Mouse (Mus musculus): Measurements from ENCODE around the gene Tjp1. TPM values are rescaled to one million over a fixed set of nuclear protein-coding genes. Genes with fewer than 3 reads are reported as not detected.

Tjp1 gene
- polyA plus RNA-seq, 1 experiment = 209 TPM

DNA sequence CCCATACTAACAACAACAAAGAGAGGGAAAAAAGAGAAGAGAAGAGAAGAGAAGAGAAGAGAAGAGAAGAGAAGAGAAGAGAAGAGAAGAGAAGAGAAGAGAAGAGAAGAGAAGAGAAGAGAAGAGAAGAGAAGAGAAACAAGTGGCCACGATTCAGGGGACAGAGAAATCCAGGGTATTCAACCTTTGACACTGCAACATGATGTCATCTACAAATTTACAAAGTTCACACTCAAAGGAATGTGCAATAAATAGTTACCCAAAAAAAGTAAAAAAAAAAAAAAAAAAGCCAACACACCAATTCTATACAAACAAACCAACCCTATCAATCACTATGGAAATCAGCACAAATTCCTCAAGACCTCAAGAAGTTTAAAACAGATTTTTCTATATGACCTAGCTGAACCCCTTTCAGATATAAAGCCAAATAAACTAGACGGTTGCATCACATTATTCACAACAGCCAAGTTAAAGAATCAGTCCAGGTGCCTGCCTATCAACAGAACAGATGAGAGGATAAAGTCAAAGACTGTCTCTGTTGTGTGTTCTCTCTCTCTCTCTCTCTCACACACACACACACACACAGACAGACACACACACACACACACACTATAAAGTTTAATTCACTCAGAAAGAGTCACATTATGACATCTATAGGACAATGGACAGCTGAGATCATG lies 194.4 kb downstream of the Tjp1 start:
- Histone ChIP-seq H3K27ac (ENCODE audit: insufficient read depth, low read length) (no peak overlapping the region), H3K4me1 (ENCODE audit: control insufficient read depth, insufficient read depth, low read length) (no peaks in the 10 kb centered on the region), H3K4me3 (ENCODE audit: low read depth, low read length) (no peak overlapping the region), H3K9ac (ENCODE audit: low read depth, poor library complexity, severe bottlenecking) (no peak overlapping the region), H3K9me3 (replicated peaks; ENCODE audit: control insufficient read depth, insufficient read depth, low read length, poor library complexity, severe bottlenecking) (no peaks in the 10 kb centered on the region), H3K36me3 (ENCODE audit: control insufficient read depth, insufficient read depth, low read length, poor library complexity, severe bottlenecking) (peaks cover 38% of the 10 kb centered on the region), H3K27me3 (ENCODE audit: control insufficient read depth, insufficient read depth, low read length, poor library complexity, severe bottlenecking) (no peaks in the 10 kb centered on the region)
- TF ChIP-seq EP300 (IDR thresholded peaks at IDR 0.05; ENCODE audit: insufficient read depth, low read depth, low read length) (no peak), POLR2A (IDR thresholded peaks at IDR 0.05; ENCODE audit: insufficient read depth, low read length) (no peak), CTCF (IDR thresholded peaks at IDR 0.05; ENCODE audit: low read depth, low read length) (no peak)

GRCm38 (mm10) chr7:65319047-65319725 lies 208.4 kb downstream of the Tjp1 start:
- TF ChIP-seq POLR2A (IDR thresholded peaks at IDR 0.05; ENCODE audit: insufficient read depth, low read length) (no peak), EP300 (IDR thresholded peaks at IDR 0.05; ENCODE audit: insufficient read depth, low read depth, low read length) (no peak), CTCF (IDR thresholded peaks at IDR 0.05; ENCODE audit: low read depth, low read length) (no peak)
- no peak overlapping the region for H3K9ac ChIP-seq (ENCODE audit: low read depth, poor library complexity, severe bottlenecking)
- H3K36me3 ChIP-seq (ENCODE audit: control insufficient read depth, insufficient read depth, low read length, poor library complexity, severe bottlenecking) = peaks cover 51% of the 10 kb centered on the region
- H3K27me3 ChIP-seq (ENCODE audit: control insufficient read depth, insufficient read depth, low read length, poor library complexity, severe bottlenecking) = no peaks in the 10 kb centered on the region
- H3K4me1 ChIP-seq (ENCODE audit: control insufficient read depth, insufficient read depth, low read length) = no peaks in the 10 kb centered on the region
- no peak overlapping the region for H3K27ac ChIP-seq (ENCODE audit: insufficient read depth, low read length)
- H3K9me3 ChIP-seq (replicated peaks; ENCODE audit: control insufficient read depth, insufficient read depth, low read length, poor library complexity, severe bottlenecking) = no peaks in the 10 kb centered on the region
- H3K4me3 ChIP-seq (ENCODE audit: low read depth, low read length) = no peak overlapping the region

DNA sequence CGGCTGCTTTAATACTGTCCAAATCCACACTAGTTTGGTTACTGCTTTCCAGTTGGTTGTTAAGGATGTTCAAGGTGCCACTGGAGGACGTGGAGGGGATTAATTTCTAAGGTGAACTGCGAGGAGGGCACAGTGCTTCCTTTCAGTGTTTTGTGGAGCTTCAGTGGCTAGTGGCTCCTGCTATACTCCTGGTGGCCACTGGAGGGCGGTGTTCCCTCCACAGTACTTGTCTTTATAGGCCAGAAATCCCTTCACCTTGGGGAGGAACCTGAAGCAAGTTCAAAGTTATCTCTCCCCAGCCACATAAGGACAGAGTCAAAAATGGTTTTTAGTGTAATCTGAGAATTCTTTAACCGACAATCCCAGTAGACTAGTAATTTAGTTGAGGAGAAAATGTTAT lies 210.2 kb downstream of the Tjp1 start:
- Histone ChIP-seq H3K36me3 (ENCODE audit: control insufficient read depth, insufficient read depth, low read length, poor library complexity, severe bottlenecking) (peaks cover 56% of the 10 kb centered on the region), H3K4me3 (ENCODE audit: low read depth, low read length) (no peak overlapping the region), H3K27ac (ENCODE audit: insufficient read depth, low read length) (no peak overlapping the region), H3K9me3 (replicated peaks; ENCODE audit: control insufficient read depth, insufficient read depth, low read length, poor library complexity, severe bottlenecking) (no peaks in the 10 kb centered on the region), H3K27me3 (ENCODE audit: control insufficient read depth, insufficient read depth, low read length, poor library complexity, severe bottlenecking) (no peaks in the 10 kb centered on the region), H3K4me1 (ENCODE audit: control insufficient read depth, insufficient read depth, low read length) (no peaks in the 10 kb centered on the region), H3K9ac (ENCODE audit: low read depth, poor library complexity, severe bottlenecking) (no peak overlapping the region)
- no peak for TF ChIP-seq POLR2A (IDR thresholded peaks at IDR 0.05; ENCODE audit: insufficient read depth, low read length)
- TF ChIP-seq CTCF (IDR thresholded peaks at IDR 0.05; ENCODE audit: low read depth, low read length) = peak; percentile 92

DNA sequence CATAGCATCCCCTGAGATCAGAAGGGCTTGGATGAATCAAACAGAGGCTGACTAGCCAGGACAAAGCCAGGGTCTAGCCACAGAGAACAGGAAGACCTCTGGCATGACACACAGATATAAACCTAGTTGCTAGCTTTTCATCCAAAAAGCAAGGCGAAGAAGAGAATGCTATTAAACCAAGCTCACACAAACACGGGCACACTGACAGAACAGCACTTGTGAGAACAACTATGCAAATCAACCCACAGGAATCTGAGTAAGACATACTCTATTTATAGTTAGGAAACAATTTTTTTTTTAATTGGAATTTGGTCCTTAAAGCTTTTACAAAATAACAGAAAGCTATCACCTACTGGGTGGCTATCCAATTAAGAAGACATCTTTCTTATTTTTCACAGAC lies 212.4 kb downstream of the Tjp1 start:
- Histone ChIP-seq H3K4me1 (ENCODE audit: control insufficient read depth, insufficient read depth, low read length) (no peaks in the 10 kb centered on the region), H3K9ac (ENCODE audit: low read depth, poor library complexity, severe bottlenecking) (no peak overlapping the region), H3K36me3 (ENCODE audit: control insufficient read depth, insufficient read depth, low read length, poor library complexity, severe bottlenecking) (peaks cover 56% of the 10 kb centered on the region), H3K27ac (ENCODE audit: insufficient read depth, low read length) (no peak overlapping the region), H3K27me3 (ENCODE audit: control insufficient read depth, insufficient read depth, low read length, poor library complexity, severe bottlenecking) (no peaks in the 10 kb centered on the region), H3K9me3 (replicated peaks; ENCODE audit: control insufficient read depth, insufficient read depth, low read length, poor library complexity, severe bottlenecking) (no peaks in the 10 kb centered on the region), H3K4me3 (ENCODE audit: low read depth, low read length) (no peak overlapping the region)
- TF ChIP-seq CTCF (IDR thresholded peaks at IDR 0.05; ENCODE audit: low read depth, low read length) = no peak
- TF ChIP-seq POLR2A (IDR thresholded peaks at IDR 0.05; ENCODE audit: insufficient read depth, low read length) = no peak
- TF ChIP-seq EP300 (IDR thresholded peaks at IDR 0.05; ENCODE audit: insufficient read depth, low read depth, low read length) = no peak

DNA sequence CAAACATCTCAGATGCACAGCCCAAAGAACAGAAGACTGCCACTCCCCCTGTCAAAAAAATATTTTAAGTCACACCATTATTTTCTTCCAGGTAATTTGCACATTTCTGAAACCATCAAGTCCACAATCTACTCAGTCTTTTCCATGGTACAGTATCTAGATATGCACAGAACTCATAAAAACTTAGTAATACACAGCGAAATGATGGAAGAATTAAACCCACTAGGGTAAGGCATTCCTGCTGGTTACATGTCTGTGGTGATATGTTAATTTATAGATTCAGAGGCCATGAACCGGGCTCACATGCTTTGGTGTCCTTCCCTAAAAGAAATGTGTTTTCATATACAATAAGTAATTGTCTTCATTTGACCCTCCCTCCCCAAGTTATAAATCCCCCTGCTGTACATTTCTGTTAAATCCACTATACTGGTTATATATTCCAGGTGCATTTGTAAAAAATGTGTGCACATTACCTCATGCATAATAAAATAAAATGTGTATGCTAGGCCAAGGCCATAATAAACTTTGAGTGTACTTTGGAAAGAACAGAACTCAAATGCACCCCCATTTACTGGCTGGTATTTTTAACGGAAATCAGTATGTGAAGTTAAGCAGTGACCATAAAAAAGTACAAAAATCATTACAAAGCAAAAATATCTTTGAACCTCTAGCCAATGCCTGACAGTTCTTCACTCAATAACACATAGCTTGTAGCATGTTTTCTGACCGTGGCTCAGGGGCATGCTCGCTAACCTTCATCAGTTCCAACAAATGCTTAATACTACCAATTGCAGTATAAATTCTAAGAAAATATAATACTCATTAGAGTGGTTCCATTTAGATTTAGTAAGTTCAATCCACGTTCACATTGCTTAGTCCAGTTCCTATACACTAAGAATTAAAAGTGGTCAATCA lies 230.6 kb downstream of the Tjp1 start:
- Histone ChIP-seq H3K36me3 (ENCODE audit: control insufficient read depth, insufficient read depth, low read length, poor library complexity, severe bottlenecking) (peaks cover 30% of the 10 kb centered on the region), H3K27ac (ENCODE audit: insufficient read depth, low read length) (no peak overlapping the region)

More for the DNA sequence above, 230.6 kb downstream of the Tjp1 start:
- H3K9me3 ChIP-seq (replicated peaks; ENCODE audit: control insufficient read depth, insufficient read depth, low read length, poor library complexity, severe bottlenecking) = no peaks in the 10 kb centered on the region
- no peaks in the 10 kb centered on the region for H3K27me3 ChIP-seq (ENCODE audit: control insufficient read depth, insufficient read depth, low read length, poor library complexity, severe bottlenecking)
- no peaks in the 10 kb centered on the region for H3K4me1 ChIP-seq (ENCODE audit: control insufficient read depth, insufficient read depth, low read length)
- TF ChIP-seq CTCF (IDR thresholded peaks at IDR 0.05; ENCODE audit: low read depth, low read length) (no peak), POLR2A (IDR thresholded peaks at IDR 0.05; ENCODE audit: insufficient read depth, low read length) (no peak), EP300 (IDR thresholded peaks at IDR 0.05; ENCODE audit: insufficient read depth, low read depth, low read length) (no peak)
- H3K4me3 ChIP-seq (ENCODE audit: low read depth, low read length) = no peak overlapping the region
- no peak overlapping the region for H3K9ac ChIP-seq (ENCODE audit: low read depth, poor library complexity, severe bottlenecking)
